Mouse (Mus musculus) midbrain, embryonic 14.5 days (tissue): Measurements from ENCODE around the gene Samd8. TPM values are rescaled to one million over a fixed set of nuclear protein-coding genes. Genes with fewer than 3 reads are reported as not detected.

Experiments
- ATAC-seq: fragments of 200-750 bp; cut with Nextera tagmentation; 2 replicates; pipeline ENCODE4 v1.8.0; 2017; ENCODE audit warnings: moderate number of reproducible peaks, moderate library complexity; ENCODE audit not compliant: low FRiP score, low TSS enrichment
- DNase-seq: peaks from one replicate; pipeline ENCODE4 v3.0.0-alpha.2; 2015
- H3K27ac ChIP-seq: fragments of 300-500 bp; sonication (generic); replicated peaks from 2 replicates; pipeline ENCODE4 v1.5.1; 2014; ENCODE audit warnings: mild to moderate bottlenecking, low read depth, low read length, moderate library complexity
- H3K27me3 ChIP-seq: fragments of 300-500 bp; sonication (generic); 2 replicates; pipeline ENCODE4 v1.6.1; 2014; ENCODE audit warnings: low read length, control low read depth, mixed read lengths; ENCODE audit not compliant: control insufficient read depth, insufficient read depth
- H3K36me3 ChIP-seq: fragments of 300-500 bp; sonication (generic); 2 replicates; pipeline ENCODE4 v1.6.1; 2014; ENCODE audit warnings: low read length, control low read depth; ENCODE audit not compliant: control insufficient read depth, insufficient read depth
- H3K4me1 ChIP-seq: fragments of 300-500 bp; sonication (generic); 2 replicates; pipeline ENCODE4 v1.6.1; 2014; ENCODE audit warnings: mild to moderate bottlenecking, antibody characterized with exemption, low read length, control low read depth; ENCODE audit not compliant: control insufficient read depth, insufficient read depth
- H3K4me2 ChIP-seq: fragments of 300-500 bp; sonication (generic); 2 replicates; pipeline ENCODE4 v1.6.1; 2014; ENCODE audit warnings: mild to moderate bottlenecking, low read length, moderate library complexity
- H3K4me3 ChIP-seq: fragments of 300-500 bp; sonication (generic); replicated peaks from 2 replicates; pipeline ENCODE4 v1.5.1; 2014; ENCODE audit warnings: low read depth, low read length
- H3K9ac ChIP-seq: fragments of 300-500 bp; sonication (generic); replicated peaks from 2 replicates; pipeline ENCODE4 v1.6.1; 2014; ENCODE audit warnings: mild to moderate bottlenecking, low read length, moderate library complexity
- H3K9me3 ChIP-seq: fragments of 300-500 bp; sonication (generic); 2 replicates; pipeline ENCODE4 v1.6.1; 2016; ENCODE audit warnings: low read length, control low read depth, mixed read lengths; ENCODE audit not compliant: control insufficient read depth
- WGBS: fragments of 180-500 bp; shearing (Covaris S2); extraction: QIAGEN DNeasy Blood & Tissue Kit; methylation state at CpG from one replicate; pipeline ENCODE4 v1.1.7; 2014; 5-methylcytosine and 5-hydroxymethylcytosine counted together
- polyA plus RNA-seq: library from polyadenylated mRNA; unstranded; fragments of >200 nt; fragmentation: Nextera tagmentation; extraction: Ambion mirVana; gene quantifications from 2 replicates; pipeline ENCODE4 v1.2.1, GENCODE M21; 2014

Gene Samd8
- polyA plus RNA-seq, 1 experiment from 2014 or later, result 23.4 TPM

DNA sequence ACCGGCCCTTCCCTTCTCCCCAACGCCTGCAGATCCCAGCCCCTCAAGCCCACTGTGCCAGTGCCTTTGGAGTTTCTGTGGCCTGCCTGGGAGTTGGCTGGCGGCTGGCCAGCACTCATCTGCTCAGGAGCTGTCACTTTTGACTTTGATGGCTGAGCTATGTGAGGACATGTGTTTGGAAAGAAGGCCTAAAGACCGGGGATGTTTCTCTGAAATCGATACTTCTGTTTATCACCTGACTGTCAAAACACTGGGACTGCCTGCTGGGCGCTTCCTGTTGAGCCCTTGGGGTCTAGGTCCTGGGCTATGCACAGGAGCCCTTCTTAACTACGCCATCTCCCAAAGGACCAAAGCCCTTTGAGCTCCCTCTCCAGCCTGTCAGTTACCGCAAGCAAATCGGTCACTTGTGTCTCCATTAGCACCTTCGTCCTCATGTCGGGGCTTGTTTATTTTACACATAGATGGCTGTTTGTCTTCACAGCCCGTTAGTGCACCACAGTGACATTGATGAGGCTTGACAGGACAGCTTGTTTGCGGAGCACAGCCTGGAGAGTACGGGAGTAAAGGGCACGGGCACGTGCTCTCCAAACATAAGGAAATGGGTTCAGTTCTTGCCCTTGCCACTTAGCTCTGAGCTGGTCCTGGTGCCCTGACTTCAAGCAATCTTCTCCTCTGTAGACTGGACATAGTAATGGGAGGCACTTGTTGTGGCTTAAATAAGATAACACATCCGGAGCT is 30.5 kb upstream of the Samd8 start:
- Histone ChIP-seq H3K4me2 (no peak overlapping the region), H3K4me1 (0 out of 2 replicates have a peak, but pooled peaks cover 6% of the 10 kb centered on the region), H3K4me3 (no peak overlapping the region), H3K27me3 (no peaks in the 10 kb centered on the region), H3K9me3 (peaks cover 3% of the 10 kb centered on the region; the same call in 1 of the 2 replicates), H3K27ac (no peak overlapping the region), H3K9ac (no peak overlapping the region), H3K36me3 (no peaks in the 10 kb centered on the region)
- ATAC-seq (no peak; the same call in 1 of the 2 replicates), DNase-seq (peak; percentile 58)
- WGBS, result 48% methylated on average over 17 of the region's 17 CpGs

DNA sequence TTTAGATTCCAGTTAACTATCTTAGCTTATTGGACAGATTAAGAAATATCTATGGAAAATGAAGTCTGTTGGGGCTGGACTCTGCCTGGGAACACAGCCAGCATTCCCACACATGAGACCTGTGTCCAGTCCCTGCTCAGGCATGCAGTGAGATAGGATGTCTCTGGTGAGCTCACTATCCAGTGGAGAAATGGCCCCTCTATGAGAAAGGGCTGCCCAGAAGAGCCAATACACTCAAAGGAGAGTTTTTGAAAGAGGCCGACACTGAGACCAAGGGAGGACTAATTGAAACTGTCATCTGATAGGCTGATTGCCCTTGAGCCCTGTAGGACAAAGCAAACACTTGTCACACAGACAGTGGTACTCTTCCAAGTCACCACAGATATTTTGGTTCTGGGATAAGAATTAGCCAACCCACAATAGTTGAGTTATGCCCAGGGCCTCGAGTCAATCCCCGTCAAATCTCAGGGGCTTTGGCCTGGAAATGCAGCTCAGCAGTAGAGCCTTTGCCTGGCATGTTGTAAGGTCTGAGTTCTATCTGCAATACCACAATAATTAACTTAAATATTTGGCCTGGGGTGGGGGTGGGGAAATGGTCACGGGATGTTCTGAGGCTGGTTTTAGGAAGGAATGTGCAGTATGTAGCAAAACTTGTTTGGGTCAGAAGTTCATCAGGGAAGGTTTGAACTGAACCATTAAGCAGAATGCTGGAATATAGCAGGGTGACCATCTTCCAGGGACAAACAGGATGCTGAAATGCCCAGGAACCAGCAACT is 29.7 kb upstream of the Samd8 start:
- H3K27ac ChIP-seq, result no peak overlapping the region
- DNase-seq, result no peak
- ATAC-seq, result no peak
- 89% methylated on average over 4 of the region's 4 CpGs for WGBS
- no peak overlapping the region for H3K4me2 ChIP-seq
- peaks cover 3% of the 10 kb centered on the region; the same call in 1 of the 2 replicates for H3K9me3 ChIP-seq
- 0 out of 2 replicates have a peak, but pooled peaks cover 6% of the 10 kb centered on the region for H3K4me1 ChIP-seq
- H3K4me3 ChIP-seq, result no peak overlapping the region
- H3K27me3 ChIP-seq, result no peaks in the 10 kb centered on the region
- H3K9ac ChIP-seq, result no peak overlapping the region
- no peaks in the 10 kb centered on the region for H3K36me3 ChIP-seq

DNA sequence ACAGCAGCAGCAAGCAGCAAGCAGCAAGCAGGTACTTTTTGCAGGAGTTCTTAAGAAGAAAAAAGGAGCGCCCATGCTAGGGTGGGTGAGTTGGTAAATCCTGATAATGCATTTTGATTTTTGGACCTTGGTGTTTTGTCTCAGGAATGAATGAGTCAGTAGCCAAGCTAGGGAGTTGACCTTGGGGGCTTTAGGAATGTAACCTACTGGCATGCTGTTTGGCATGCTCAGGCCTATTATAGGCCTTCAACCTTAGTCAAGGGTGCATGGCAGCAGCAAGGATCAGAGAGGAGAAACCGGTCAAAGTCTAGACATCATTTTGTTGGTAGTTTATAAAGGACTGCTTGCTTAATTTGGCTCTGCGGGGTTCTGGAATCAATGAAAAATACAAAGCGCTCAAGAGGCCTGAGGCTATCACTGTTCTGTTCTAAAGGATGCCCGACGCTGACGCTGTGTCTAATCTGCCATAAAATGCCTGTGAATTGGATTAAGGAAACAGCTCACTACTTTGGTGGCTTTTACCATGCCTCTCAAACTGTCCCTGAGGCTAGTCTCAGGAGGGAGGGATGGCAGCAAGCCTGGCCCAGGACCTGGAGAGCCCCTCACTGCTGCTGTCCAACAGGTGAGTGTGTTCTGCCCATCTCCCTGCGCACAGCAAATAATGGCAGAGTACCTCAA is 28.2 kb upstream of the Samd8 start:
- ATAC-seq (no peak), DNase-seq (peak; percentile 71)
- Histone ChIP-seq H3K9me3 (peaks cover 3% of the 10 kb centered on the region; the same call in 1 of the 2 replicates), H3K9ac (no peak overlapping the region), H3K4me2 (no peak overlapping the region), H3K27ac (no peak overlapping the region), H3K4me1 (0 out of 2 replicates have a peak, but pooled peaks cover 6% of the 10 kb centered on the region), H3K4me3 (no peak overlapping the region), H3K27me3 (no peaks in the 10 kb centered on the region), H3K36me3 (no peaks in the 10 kb centered on the region)
- whole genome bisulfite sequencing, result 31% methylated on average over 8 of the region's 8 CpGs

DNA sequence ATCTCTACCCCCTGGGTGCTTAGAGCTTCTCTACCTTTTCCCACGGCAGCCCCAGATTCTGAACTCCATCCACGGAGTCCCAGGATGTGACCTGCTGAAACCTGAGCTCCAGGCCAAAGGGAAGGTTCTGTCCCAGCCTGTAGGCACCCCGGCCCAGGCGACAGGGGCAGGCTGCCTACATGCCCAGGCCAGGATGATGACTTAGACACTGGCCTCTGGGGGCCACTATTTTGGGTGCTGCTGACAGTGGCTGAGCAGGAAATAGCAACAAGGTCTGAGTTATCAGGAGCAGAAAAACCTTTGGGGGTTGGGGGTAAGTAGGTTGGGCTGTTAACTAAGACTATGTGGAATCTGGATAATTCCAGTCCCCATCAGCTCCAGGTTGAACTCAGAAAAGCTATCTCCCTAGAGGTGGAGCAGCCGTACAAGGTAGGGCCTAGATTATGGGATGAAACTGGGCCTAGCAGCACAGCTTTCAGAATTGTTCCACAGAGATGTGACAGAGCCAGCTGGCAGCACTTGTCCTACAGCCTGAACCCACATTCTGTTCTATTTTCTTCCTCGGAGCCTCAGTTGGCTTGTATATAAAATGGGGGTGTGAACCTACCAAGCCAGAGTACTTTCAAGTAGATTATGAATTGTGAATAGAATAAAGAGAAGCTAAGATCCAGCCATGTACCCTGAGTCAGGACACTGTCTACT is 21.1 kb upstream of the Samd8 start:
- 87% methylated on average over 6 of the region's 6 CpGs for WGBS
- no peaks in the 10 kb centered on the region for H3K9me3 ChIP-seq
- no peak for ATAC-seq
- DNase-seq, result no peak
- no peak overlapping the region for H3K4me3 ChIP-seq
- H3K27ac ChIP-seq, result no peak overlapping the region
- H3K4me2 ChIP-seq, result no peak overlapping the region
- H3K9ac ChIP-seq, result no peak overlapping the region
- H3K4me1 ChIP-seq, result no peaks in the 10 kb centered on the region
- H3K27me3 ChIP-seq, result no peaks in the 10 kb centered on the region
- no peaks in the 10 kb centered on the region for H3K36me3 ChIP-seq

DNA sequence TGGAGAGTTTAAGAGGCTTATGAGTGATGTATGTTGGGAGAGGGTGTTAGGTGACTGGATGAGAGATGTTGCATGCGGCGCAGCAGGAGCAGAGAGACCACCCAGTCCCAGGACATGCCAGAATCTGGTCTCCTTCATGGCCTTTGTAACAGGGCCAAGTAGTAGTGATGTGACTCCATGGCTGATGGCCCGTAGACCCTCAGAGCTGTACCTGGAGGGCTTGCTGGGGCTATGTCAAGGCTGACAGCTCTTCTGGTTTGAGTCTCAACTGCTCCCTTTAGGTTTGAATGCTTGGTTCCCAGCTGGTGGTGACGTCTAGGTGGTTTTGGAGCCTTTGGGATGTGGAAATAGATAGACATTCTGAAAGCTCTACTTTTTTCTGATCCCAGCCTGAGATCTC is 20.4 kb upstream of the Samd8 start:
- no peak overlapping the region for H3K9ac ChIP-seq

DNA sequence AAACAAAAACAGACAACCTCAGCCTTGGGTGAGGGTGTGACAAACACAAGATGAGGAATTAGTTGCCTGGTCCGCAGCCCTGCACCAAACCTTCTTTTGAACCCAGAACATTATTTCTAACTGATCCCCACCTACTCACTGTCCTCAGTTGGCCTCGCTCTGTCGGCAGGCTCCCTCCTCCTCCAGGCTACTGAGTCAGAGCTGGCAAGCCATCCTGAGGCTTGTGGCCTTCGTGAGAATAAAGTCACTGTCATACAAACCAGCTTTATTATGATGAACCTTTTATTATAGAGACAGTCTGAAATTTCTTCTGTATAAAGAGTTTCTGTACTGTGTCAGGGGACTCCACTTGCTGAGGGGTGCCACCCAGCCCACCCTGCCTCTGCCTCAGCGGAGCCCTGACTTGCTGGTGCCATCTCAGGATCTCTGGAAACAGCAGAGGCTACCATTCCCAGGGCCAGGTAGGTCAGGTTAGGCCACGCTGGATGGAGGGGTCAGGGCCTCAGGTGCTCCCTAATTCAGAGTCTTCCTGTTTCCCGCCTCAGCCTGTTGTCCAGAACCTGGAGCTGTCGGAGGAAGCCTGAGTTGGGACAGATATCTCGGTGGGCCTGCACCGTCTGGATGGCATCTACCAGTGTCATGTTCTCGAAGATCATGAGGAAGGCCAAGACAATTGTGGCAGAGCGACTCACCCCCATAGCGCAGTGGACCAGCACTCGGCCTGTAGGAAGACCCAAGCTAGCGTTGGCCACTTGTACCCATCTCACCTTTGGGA is 17.0 kb upstream of the Samd8 start:
- H3K4me2 ChIP-seq, result no peak overlapping the region
- no peaks in the 10 kb centered on the region for H3K4me1 ChIP-seq
- H3K36me3 ChIP-seq, result no peaks in the 10 kb centered on the region
- H3K9ac ChIP-seq, result no peak overlapping the region
- no peaks in the 10 kb centered on the region for H3K9me3 ChIP-seq
- H3K27me3 ChIP-seq, result no peaks in the 10 kb centered on the region
- WGBS, result 91% methylated on average over 15 of the region's 15 CpGs
- ATAC-seq, result no peak
- no peak overlapping the region for H3K27ac ChIP-seq
- H3K4me3 ChIP-seq, result no peak overlapping the region
- DNase-seq, result no peak

More for the DNA sequence above, 20.4 kb upstream of the Samd8 start:
- no peak for DNase-seq
- H3K4me1 ChIP-seq, result no peaks in the 10 kb centered on the region
- no peak for ATAC-seq
- no peak overlapping the region for H3K4me2 ChIP-seq
- H3K4me3 ChIP-seq, result no peak overlapping the region
- no peaks in the 10 kb centered on the region for H3K9me3 ChIP-seq
- no peaks in the 10 kb centered on the region for H3K27me3 ChIP-seq
- H3K36me3 ChIP-seq, result no peaks in the 10 kb centered on the region
- WGBS, result 96% methylated on average over 4 of the region's 4 CpGs
- no peak overlapping the region for H3K27ac ChIP-seq

DNA sequence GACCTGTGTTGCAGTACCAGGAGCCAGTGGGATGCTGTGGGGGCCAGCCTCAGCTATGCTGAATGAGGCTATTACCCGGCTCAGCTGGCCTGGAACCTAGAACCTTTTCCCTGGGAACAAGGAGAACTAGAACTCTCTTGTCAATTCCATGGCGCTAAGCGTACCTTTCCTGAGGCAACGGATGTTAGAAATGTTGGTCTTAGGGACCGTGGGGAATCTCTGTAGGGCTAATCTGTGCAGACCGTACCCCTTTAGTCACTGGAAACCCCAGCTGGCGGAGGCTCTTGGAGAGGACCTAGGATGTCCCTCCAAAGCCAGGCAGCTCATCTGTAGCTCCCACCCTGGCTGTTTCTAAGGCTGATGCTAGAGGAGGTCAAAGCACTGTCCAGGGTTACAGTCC is 10.0 kb upstream of the Samd8 start:
- Histone ChIP-seq H3K9me3 (no peaks in the 10 kb centered on the region), H3K4me2 (no peak overlapping the region), H3K9ac (no peak overlapping the region), H3K4me3 (no peak overlapping the region), H3K4me1 (no peaks in the 10 kb centered on the region), H3K36me3 (no peaks in the 10 kb centered on the region), H3K27ac (no peak overlapping the region), H3K27me3 (no peaks in the 10 kb centered on the region)
- 90% methylated on average over 7 of the region's 7 CpGs for WGBS
- ATAC-seq, result no peak
- DNase-seq, result no peak

DNA sequence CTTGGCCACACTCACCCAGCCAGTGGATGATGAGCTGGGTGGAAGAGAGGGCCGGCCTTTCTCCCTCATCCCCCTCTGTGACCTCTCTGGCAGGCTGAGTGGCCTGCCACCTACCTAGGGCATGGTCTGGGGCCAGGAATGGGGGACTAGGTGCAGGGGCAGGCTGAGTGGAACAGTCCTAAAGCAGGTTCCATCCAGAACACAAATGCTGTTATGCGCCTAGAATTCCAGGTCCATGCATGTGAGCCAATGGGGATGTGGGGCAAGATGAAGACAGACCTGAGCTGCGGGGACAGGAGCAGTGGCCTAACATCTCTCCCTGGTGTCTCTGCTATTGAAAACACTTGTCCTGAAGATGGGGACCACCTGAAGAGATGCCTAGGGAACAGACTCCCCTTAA is 9.0 kb upstream of the Samd8 start:
- Histone ChIP-seq H3K9ac (no peak overlapping the region), H3K27ac (no peak overlapping the region), H3K4me3 (no peak overlapping the region), H3K9me3 (no peaks in the 10 kb centered on the region), H3K4me2 (no peak overlapping the region), H3K27me3 (no peaks in the 10 kb centered on the region), H3K36me3 (no peaks in the 10 kb centered on the region), H3K4me1 (no peaks in the 10 kb centered on the region)
- ATAC-seq (no peak), DNase-seq (no peak)
- WGBS, result 89% methylated on average over 3 of the region's 3 CpGs
